8 mouse cellular contexts compared by ENCODE assay signal in the genomic region with DNA sequence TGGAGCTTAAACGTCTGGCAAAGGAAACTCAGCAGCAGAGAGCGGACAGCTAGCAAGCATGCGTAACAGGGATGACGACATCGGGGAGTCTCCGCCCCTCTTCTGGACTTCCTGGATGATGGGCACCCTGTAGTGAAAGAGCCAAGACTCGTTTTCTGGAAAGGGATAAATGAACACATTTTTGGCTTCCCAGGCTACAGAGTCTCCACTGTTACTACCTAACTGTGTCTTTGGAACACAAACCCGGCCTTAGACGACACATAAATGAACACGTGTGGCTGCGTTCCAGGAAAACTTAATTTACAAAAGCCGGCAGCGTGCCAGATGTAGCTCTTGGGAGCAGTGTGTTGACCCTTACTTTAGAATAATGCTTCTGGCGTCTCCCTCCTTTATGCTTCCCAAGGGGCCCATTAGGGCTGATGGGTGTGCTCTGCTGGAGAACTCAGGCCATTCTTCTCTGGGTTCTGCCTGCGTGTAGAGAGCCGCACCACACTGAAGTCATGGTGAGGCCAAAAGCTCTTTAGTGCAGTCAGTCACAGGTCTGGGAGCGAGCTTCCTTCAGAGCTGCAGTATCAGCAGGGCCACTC.
DNase-seq lines count a peak whose midpoint lies in the region; ATAC-seq and TF ChIP-seq lines count a peak whose summit lies in the region.

No protein-coding gene starts in this region.

- H3K36me3 ChIP-seq in neural tube, embryonic 11.5 days (ENCODE audit: control insufficient read depth, insufficient read depth, low read length) = no peaks in the 10 kb centered on the region
- H3K36me3 ChIP-seq in forebrain, embryonic 13.5 days (ENCODE audit: poor library complexity, severe bottlenecking) = no peaks in the 10 kb centered on the region
- H3K36me3 ChIP-seq in heart, embryonic 16.5 days (ENCODE audit: control insufficient read depth, insufficient read depth) = no peaks in the 10 kb centered on the region
- H3K36me3 ChIP-seq in lung, postnatal 0 days (ENCODE audit: insufficient read depth, low read length) = no peaks in the 10 kb centered on the region
- no peaks in the 10 kb centered on the region for H3K36me3 ChIP-seq in stomach, embryonic 15.5 days

- H3K27me3 ChIP-seq in neural tube, embryonic 11.5 days (ENCODE audit: control insufficient read depth, insufficient read depth, low read length) = no peaks in the 10 kb centered on the region
- H3K27me3 ChIP-seq in forebrain, embryonic 13.5 days = no peaks in the 10 kb centered on the region
- no peaks in the 10 kb centered on the region for H3K27me3 ChIP-seq in heart, embryonic 16.5 days (ENCODE audit: control insufficient read depth, insufficient read depth, low read length)
- H3K27me3 ChIP-seq in lung, postnatal 0 days (replicated peaks; ENCODE audit: insufficient read depth, low read length) = no peaks in the 10 kb centered on the region
- H3K27me3 ChIP-seq in stomach, embryonic 15.5 days (replicated peaks) = no peaks in the 10 kb centered on the region

- no peak overlapping the region for H3K9ac ChIP-seq in neural tube, embryonic 11.5 days (ENCODE audit: low read length)
- H3K9ac ChIP-seq in forebrain, embryonic 13.5 days = no peak overlapping the region
- peak overlapping the region; percentile 45 for H3K9ac ChIP-seq in heart, embryonic 16.5 days (ENCODE audit: low read length)
- no peak overlapping the region for H3K9ac ChIP-seq in lung, postnatal 0 days (replicated peaks; ENCODE audit: low read depth)
- no peak overlapping the region for H3K9ac ChIP-seq in stomach, embryonic 15.5 days

- TF ChIP-seq CTCF in lung, postnatal 0 days (IDR thresholded peaks at IDR 0.05) = no peak

- WGBS in neural tube, embryonic 11.5 days = 60% methylated on average over 17 of the region's 17 CpGs
- 39% methylated on average over 17 of the region's 17 CpGs for whole genome bisulfite sequencing in forebrain, embryonic 13.5 days
- 39% methylated on average over 17 of the region's 17 CpGs for WGBS in heart, embryonic 16.5 days
- WGBS in lung, postnatal 0 days = 22% methylated on average over 17 of the region's 17 CpGs
- WGBS in stomach, embryonic 15.5 days = 28% methylated on average over 17 of the region's 17 CpGs

- 0 out of 2 replicates have a peak, but pooled peaks cover 2% of the 10 kb centered on the region for H3K4me1 ChIP-seq in neural tube, embryonic 11.5 days (ENCODE audit: control insufficient read depth, insufficient read depth, low read length)
- peaks cover 41% of the 10 kb centered on the region for H3K4me1 ChIP-seq in forebrain, embryonic 13.5 days
- H3K4me1 ChIP-seq in heart, embryonic 16.5 days (ENCODE audit: control insufficient read depth, insufficient read depth, low read length) = peaks cover 29% of the 10 kb centered on the region
- peaks cover 30% of the 10 kb centered on the region for H3K4me1 ChIP-seq in lung, postnatal 0 days (ENCODE audit: insufficient read depth, low read depth, low read length)
- H3K4me1 ChIP-seq in stomach, embryonic 15.5 days = peaks cover 28% of the 10 kb centered on the region

- H3K27ac ChIP-seq in neural tube, embryonic 11.5 days (ENCODE audit: low read depth, low read length) = no peak overlapping the region
- H3K27ac ChIP-seq in forebrain, embryonic 13.5 days = peak overlapping the region; percentile 57
- peak overlapping the region; percentile 83 for H3K27ac ChIP-seq in heart, embryonic 16.5 days (ENCODE audit: low read length)
- H3K27ac ChIP-seq in lung, postnatal 0 days (ENCODE audit: low read length) = peak overlapping the region; percentile 87
- peak overlapping the region; percentile 87 for H3K27ac ChIP-seq in stomach, embryonic 15.5 days

- no peak for ATAC-seq in neural tube, embryonic 11.5 days (ENCODE audit: insufficient read depth, low FRiP score, low TSS enrichment)
- ATAC-seq in forebrain, embryonic 13.5 days = peak; percentile 68
- peak; percentile 64 for ATAC-seq in heart, embryonic 16.5 days (replicated peaks; ENCODE audit: extremely low read depth, insufficient read depth, low FRiP score)
- ATAC-seq in lung, postnatal 0 days = peak; percentile 65
- peak; percentile 75 for ATAC-seq in stomach, embryonic 15.5 days (ENCODE audit: insufficient read depth, low FRiP score, low read depth)

- peak; percentile 48; the same call in 1 of the 2 replicates for TF ChIP-seq EP300 in lung, postnatal 0 days (IDR thresholded peaks at IDR 0.05)

- DNase-seq in neural tube, embryonic 11.5 days (ENCODE audit: low spot score) = peak; percentile 40
- no peak for DNase-seq in neural tube, embryonic 10.5 days (ENCODE audit: extremely low spot score, low spot score)
- DNase-seq in kidney, postnatal 36 days = peak; percentile 73 to 80
- DNase-seq in lung, postnatal 0 days (ENCODE audit: low spot score) = peak; percentile 95
- DNase-seq in natural killer cell, adult 2 months (ENCODE audit: low spot score in 2 of 2) = no peak

- no peak overlapping the region for H3K4me2 ChIP-seq in neural tube, embryonic 11.5 days (ENCODE audit: low read depth)
- H3K4me2 ChIP-seq in forebrain, embryonic 13.5 days = peak overlapping the region; percentile 19; the same call in 1 of the 2 replicates
- H3K4me2 ChIP-seq in heart, embryonic 16.5 days (ENCODE audit: low read depth, low read length) = peak overlapping the region; percentile 37
- peak overlapping the region; percentile 14 for H3K4me2 ChIP-seq in lung, postnatal 0 days (replicated peaks; ENCODE audit: low read depth, low read length)
- H3K4me2 ChIP-seq in stomach, embryonic 15.5 days = peak overlapping the region; percentile 39

- no peaks in the 10 kb centered on the region for H3K9me3 ChIP-seq in neural tube, embryonic 11.5 days (ENCODE audit: control insufficient read depth, low read length)
- 0 out of 2 replicates have a peak, but pooled peaks cover 3% of the 10 kb centered on the region for H3K9me3 ChIP-seq in forebrain, embryonic 13.5 days (replicated peaks)
- no peaks in the 10 kb centered on the region for H3K9me3 ChIP-seq in heart, embryonic 16.5 days (replicated peaks; ENCODE audit: control insufficient read depth, low read length)
- H3K9me3 ChIP-seq in lung, postnatal 0 days (ENCODE audit: low read length) = no peaks in the 10 kb centered on the region
- H3K9me3 ChIP-seq in stomach, embryonic 15.5 days = no peaks in the 10 kb centered on the region

- H3K4me3 ChIP-seq in neural tube, embryonic 11.5 days (ENCODE audit: low read depth, low read length) = no peak overlapping the region
- H3K4me3 ChIP-seq in forebrain, embryonic 13.5 days = no peak overlapping the region
- no peak overlapping the region for H3K4me3 ChIP-seq in heart, embryonic 16.5 days (ENCODE audit: low read length)
- H3K4me3 ChIP-seq in lung, postnatal 0 days (ENCODE audit: low read depth, low read length) = no peak overlapping the region
- no peak overlapping the region for H3K4me3 ChIP-seq in stomach, embryonic 15.5 days (replicated peaks)

Comparison
In these comparisons a context has a peak if more than half of its experiments do, and no peak if none do; other contexts are left out.
1. DNase-seq: peak in neural tube, embryonic 11.5 days (single experiment), kidney, postnatal 36 days (2 of 2) and lung, postnatal 0 days (single experiment); none in neural tube, embryonic 10.5 days (single experiment) and natural killer cell, adult 2 months (0 of 2).